Mouse (Mus musculus) neural tube, embryonic 15.5 days (tissue): ENCODE results near the gene Ncmap. TPM values are rescaled to one million over a fixed set of nuclear protein-coding genes. Genes with fewer than 3 reads are reported as not detected.
"Not testable (repeated sequence)": the region's sequence is repeated elsewhere in the genome, so short reads cannot be mapped to it uniquely, and the experiment has no call there.

ENCODE experiments used
- ATAC-seq: fragments of 200-750 bp; cut with Nextera tagmentation; 2 replicates; pipeline ENCODE4 v1.8.0; 2017; ENCODE audit warnings: mild to moderate bottlenecking, moderate TSS enrichment, moderate library complexity; ENCODE audit not compliant: low FRiP score
- H3K27ac ChIP-seq: fragments of 300-500 bp; sonication (generic); replicated peaks from 2 replicates; pipeline ENCODE4 v1.5.1; 2015; ENCODE audit warnings: mild to moderate bottlenecking, inconsistent platforms
- H3K27me3 ChIP-seq: fragments of 300-500 bp; sonication (generic); replicated peaks from 2 replicates; pipeline ENCODE4 v1.6.1; 2015; ENCODE audit warnings: inconsistent platforms
- H3K36me3 ChIP-seq: fragments of 300-500 bp; sonication (generic); 2 replicates; pipeline ENCODE4 v1.6.1; 2015; ENCODE audit warnings: inconsistent platforms
- H3K4me1 ChIP-seq: fragments of 300-500 bp; sonication (generic); 2 replicates; pipeline ENCODE4 v1.6.1; 2015; ENCODE audit warnings: inconsistent platforms
- H3K4me2 ChIP-seq: fragments of 300-500 bp; sonication (generic); 2 replicates; pipeline ENCODE4 v1.6.1; 2015; ENCODE audit warnings: inconsistent platforms, mild to moderate bottlenecking, moderate library complexity
- H3K4me3 ChIP-seq: fragments of 300-500 bp; sonication (generic); replicated peaks from 2 replicates; pipeline ENCODE4 v1.5.1; 2015; ENCODE audit warnings: mild to moderate bottlenecking, inconsistent platforms
- H3K9ac ChIP-seq: fragments of 300-500 bp; sonication (generic); replicated peaks from 2 replicates; pipeline ENCODE4 v1.6.1; 2015; ENCODE audit warnings: mild to moderate bottlenecking, inconsistent platforms
- H3K9me3 ChIP-seq: fragments of 300-500 bp; sonication (generic); replicated peaks from 2 replicates; pipeline ENCODE4 v1.6.1; 2016; ENCODE audit warnings: inconsistent platforms
- WGBS: fragments of 180-500 bp; shearing (Covaris S2); methylation state at CpG from one replicate; pipeline ENCODE4 v1.1.7; 2015; ENCODE audit warnings: mixed read lengths; 5-methylcytosine and 5-hydroxymethylcytosine counted together
- polyA plus RNA-seq: library from polyadenylated mRNA; unstranded; fragments of >200 nt; fragmentation: Nextera tagmentation; extraction: Ambion mirVana; gene quantifications from 2 replicates; pipeline ENCODE4 v1.2.1, GENCODE M21; 2015

Ncmap gene
- polyA plus RNA-seq, 1 experiment from 2014 or later = 1.7 TPM

DNA sequence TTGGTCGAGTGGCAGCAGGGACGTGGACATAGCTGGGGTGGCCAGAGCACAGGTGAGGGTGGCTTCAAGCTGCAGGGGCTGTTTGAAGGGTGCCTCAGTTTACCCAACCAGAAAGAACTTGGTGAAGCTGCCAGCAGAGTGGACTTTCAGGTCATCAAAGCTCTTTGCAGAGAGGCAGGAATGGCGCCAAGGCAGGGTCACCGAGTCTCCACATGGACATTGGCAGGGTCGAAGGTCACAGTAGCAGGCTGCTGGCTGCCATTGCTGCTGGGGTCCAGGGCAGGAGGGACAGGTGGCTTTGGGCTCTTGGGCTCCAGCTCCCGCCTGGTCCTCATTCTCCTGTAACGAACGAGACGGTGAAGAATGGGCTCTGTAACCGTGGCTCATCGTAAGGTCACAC lies 27.7 kb downstream of the Ncmap start:
- no peaks in the 10 kb centered on the region for H3K36me3 ChIP-seq
- H3K4me2 ChIP-seq = no peak overlapping the region
- H3K4me3 ChIP-seq = no peak overlapping the region
- H3K27me3 ChIP-seq = no peaks in the 10 kb centered on the region
- no peak overlapping the region for H3K27ac ChIP-seq
- no peak for ATAC-seq
- no peak overlapping the region for H3K9ac ChIP-seq
- no peaks in the 10 kb centered on the region for H3K4me1 ChIP-seq
- H3K9me3 ChIP-seq = no peaks in the 10 kb centered on the region
- WGBS = 70% methylated on average over 11 of the region's 11 CpGs

DNA sequence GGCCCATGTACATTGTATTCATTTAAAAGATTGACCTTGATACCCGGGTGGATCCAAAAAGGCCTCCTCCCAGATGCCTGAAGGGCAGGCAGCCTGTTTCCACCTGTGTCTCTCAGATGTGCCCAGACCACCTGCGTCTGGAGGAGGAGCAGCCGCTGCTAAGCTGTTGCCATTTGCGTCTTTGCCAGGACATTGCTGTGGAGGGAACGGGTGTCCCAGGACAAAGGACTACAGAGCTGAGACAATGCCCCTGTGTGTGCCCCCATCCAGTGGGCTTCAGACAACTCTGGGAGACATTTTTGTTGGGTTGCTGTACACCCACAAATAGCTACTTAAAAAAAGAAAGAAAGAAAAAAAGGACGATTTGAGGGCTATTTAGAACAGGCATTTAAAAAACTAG lies 35.2 kb downstream of the Ncmap start:
- H3K27ac ChIP-seq = no peak overlapping the region
- no peaks in the 10 kb centered on the region for H3K27me3 ChIP-seq
- no peaks in the 10 kb centered on the region for H3K36me3 ChIP-seq
- 25% methylated on average over 6 of the region's 6 CpGs for WGBS
- no peaks in the 10 kb centered on the region for H3K4me1 ChIP-seq
- no peak overlapping the region for H3K4me3 ChIP-seq
- no peaks in the 10 kb centered on the region for H3K9me3 ChIP-seq
- H3K9ac ChIP-seq = no peak overlapping the region
- H3K4me2 ChIP-seq = no peak overlapping the region
- no peak for ATAC-seq

DNA sequence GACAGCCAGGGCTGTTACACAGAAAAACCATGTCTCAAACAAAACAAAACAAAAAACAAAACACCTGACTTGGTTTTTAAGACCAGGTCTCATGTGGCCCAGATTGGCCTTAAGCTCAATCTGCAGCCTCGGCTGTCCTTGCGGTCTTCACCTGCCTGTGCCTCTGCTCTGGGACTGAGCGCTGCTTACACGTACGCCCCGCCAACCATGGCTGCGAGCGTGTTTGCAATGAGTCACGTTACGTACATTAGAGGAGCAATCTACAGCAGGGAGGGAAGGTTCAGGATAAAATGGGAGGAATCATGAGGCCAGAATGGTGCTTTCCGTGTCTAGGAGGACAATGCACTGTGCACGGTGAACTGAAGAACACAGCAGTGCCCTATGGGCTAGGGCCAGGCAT lies 36.3 kb downstream of the Ncmap start:
- no peak for ATAC-seq
- Histone ChIP-seq H3K4me2 (no peak overlapping the region), H3K27ac (no peak overlapping the region), H3K36me3 (no peaks in the 10 kb centered on the region), H3K9me3 (no peaks in the 10 kb centered on the region), H3K4me1 (no peaks in the 10 kb centered on the region), H3K9ac (no peak overlapping the region), H3K4me3 (no peak overlapping the region), H3K27me3 (no peaks in the 10 kb centered on the region)
- 82% methylated on average over 12 of the region's 12 CpGs for WGBS

DNA sequence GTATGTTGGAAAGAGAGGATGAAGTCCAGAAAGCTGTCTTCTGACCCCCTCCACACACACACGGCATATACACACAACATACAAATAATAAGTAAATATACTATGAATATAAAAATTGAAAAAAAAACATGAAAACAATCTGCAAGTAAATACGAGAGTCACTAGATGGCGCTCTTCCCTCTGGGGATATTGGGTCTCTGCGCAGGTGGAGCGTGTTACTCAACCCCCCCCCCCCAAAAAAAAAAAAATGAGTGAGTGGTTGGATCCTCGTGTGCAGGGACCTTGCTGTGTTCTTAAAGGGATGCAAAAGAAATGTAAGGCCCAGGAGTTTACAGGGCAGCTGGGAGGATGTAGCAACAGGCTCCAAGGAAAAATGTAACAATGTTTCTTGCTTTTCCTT lies 39.3 kb downstream of the Ncmap start:
- Histone ChIP-seq H3K27ac (no peak overlapping the region), H3K4me3 (no peak overlapping the region), H3K9me3 (no peaks in the 10 kb centered on the region), H3K4me1 (peaks cover 9% of the 10 kb centered on the region), H3K36me3 (no peaks in the 10 kb centered on the region), H3K27me3 (no peaks in the 10 kb centered on the region), H3K4me2 (no peak overlapping the region), H3K9ac (no peak overlapping the region)
- 1% methylated on average over 6 of the region's 6 CpGs for WGBS
- no peak for ATAC-seq

DNA sequence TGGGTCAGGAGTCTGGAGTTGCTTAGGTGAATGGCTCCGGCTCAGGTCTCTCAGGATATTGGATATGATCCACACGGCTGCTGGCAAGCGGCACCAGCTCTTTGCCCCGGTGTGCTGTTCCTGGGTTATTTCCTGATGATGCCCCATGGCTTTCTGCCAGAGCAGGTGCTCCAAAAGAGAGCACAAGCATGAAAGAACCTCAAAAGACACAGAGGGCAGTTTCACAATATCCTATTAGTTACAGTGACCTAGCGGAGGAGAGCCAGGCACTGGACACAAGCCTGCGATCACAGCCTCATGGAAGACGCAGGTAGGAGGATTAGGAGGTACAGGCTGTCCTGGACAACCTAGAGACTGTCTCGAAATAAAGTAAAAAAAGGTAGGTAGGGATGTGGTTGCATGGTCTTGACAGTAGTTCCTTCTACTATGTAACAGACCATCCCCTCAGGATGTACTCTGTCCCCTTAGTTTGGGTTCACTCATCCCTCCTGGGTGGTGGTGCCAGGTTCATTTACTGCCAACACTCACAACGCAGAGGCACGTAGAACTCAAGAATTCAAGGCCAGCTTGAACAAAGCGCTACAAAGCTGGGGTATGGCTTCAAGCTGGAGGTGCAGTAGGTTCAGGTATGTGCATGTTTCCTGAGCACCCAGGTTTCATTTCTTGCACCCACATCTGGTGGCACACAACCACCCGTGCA lies 40.7 kb downstream of the Ncmap start:
- 83% methylated on average over 12 of the region's 12 CpGs for WGBS
- ATAC-seq = no peak

DNA sequence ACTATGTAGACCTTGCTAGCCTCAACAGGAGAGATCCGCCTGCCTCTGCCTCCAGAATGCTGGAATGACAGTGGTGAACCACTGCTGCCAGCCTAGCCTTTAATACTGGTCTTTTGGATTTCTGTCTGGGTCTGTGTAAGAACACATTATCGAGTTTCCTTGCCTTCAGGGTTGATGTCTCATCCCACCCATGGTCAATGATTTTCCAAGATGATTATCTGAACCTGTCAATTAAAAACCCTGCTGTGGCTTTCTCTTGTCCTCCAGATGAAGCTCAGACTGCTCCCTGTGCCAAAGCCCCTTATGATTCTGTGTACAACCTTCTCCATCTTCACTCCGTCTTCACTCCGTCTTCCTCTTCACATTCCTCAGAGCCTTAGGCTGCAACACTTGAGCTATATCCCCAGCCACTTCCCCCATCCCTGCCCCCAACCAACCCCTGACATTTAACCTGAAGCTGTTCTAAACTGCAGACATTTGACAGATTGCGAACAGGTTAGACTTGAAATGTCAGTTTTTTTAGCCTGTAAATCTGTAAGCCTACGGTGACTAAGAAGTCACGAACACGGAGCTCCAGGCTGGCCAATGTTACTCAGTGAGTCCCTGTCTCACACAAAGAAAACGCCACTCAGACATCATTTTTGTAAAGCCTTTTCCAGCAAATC lies 42.0 kb downstream of the Ncmap start:
- Histone ChIP-seq H3K9me3 (no peaks in the 10 kb centered on the region), H3K36me3 (no peaks in the 10 kb centered on the region), H3K9ac (no peak overlapping the region), H3K27ac (no peak overlapping the region), H3K4me1 (peaks cover 22% of the 10 kb centered on the region), H3K4me3 (no peak overlapping the region), H3K4me2 (no peak overlapping the region), H3K27me3 (no peaks in the 10 kb centered on the region)
- ATAC-seq = no peak
- 83% methylated on average over 9 of the region's 9 CpGs for WGBS

More for the DNA sequence above, 40.7 kb downstream of the Ncmap start:
- Histone ChIP-seq H3K27me3 (no peaks in the 10 kb centered on the region), H3K9me3 (no peaks in the 10 kb centered on the region), H3K4me3 (no peak overlapping the region), H3K4me2 (no peak overlapping the region), H3K4me1 (peaks cover 9% of the 10 kb centered on the region), H3K9ac (no peak overlapping the region), H3K27ac (no peak overlapping the region), H3K36me3 (no peaks in the 10 kb centered on the region)

DNA sequence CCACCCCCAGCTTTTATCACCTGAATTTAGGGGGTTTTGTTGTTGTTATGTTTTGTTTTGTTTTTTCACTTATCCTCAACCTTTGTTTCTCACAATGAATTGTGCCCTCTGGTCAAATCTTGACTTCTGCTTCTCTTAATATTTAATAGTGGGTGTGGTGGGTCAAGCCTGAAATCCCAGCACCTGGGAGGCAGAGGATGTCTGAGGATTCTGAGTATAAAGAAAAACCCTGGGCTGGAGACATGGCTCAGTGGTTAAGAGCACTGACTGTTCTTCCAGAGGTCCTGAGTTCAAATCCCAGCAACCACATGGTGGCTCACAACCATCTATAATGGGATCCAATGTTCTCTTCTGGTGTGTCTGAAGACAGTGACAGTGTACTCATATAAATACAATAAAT lies 43.3 kb downstream of the Ncmap start:
- H3K4me2 ChIP-seq, H3K9me3 ChIP-seq, H3K4me3 ChIP-seq, ATAC-seq, H3K36me3 ChIP-seq, H3K27me3 ChIP-seq: not testable (repeated sequence)
- peaks cover 23% of the 10 kb centered on the region for H3K4me1 ChIP-seq
- H3K9ac ChIP-seq = peak overlapping the region; percentile 47; the same call in 1 of the 2 replicates
- H3K27ac ChIP-seq = peak overlapping the region; percentile 98; the same call in 1 of the 2 replicates

DNA sequence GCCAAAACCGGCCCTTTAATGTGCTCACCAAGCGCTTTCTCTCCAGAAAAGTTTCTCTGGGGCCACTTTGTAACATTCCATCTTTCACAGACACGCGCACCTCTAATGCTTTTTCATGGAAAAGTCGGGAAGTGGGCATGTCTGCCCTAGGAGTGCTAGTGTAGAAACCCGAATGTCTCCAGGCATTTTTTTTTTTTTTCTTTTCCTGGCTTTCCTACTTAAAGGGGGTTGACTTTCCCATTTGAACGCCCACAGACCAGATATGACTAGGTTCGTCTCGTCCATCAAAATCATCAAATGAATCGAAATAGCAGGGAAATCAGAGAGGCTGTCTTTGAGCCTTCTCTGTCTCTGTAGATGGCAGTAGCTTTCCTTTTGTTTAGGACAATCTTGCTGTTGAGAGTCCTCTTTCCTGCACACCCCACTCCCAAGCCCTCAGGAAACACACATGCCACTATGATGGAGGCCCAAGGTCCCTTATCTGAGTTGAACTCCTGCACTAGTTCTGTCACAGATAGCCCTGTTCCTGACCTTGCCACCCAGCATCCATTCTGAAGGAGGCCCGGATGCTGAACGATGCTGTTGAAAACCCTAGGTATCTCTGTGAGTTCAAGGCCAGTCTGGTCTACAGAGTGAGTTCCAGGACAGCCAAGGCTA lies 44.1 kb downstream of the Ncmap start:
- H3K27me3 ChIP-seq = no peaks in the 10 kb centered on the region
- H3K9ac ChIP-seq = peak overlapping the region; percentile 47
- H3K27ac ChIP-seq = peak overlapping the region; percentile 98
- peaks cover 23% of the 10 kb centered on the region for H3K4me1 ChIP-seq
- 18% methylated on average over 12 of the region's 12 CpGs for WGBS
- no peak for ATAC-seq
- peak overlapping the region; percentile 98 for H3K4me3 ChIP-seq
- no peaks in the 10 kb centered on the region for H3K9me3 ChIP-seq
- H3K4me2 ChIP-seq = peak overlapping the region; percentile 70
- H3K36me3 ChIP-seq = peaks cover 1% of the 10 kb centered on the region; the same call in 1 of the 2 replicates

DNA sequence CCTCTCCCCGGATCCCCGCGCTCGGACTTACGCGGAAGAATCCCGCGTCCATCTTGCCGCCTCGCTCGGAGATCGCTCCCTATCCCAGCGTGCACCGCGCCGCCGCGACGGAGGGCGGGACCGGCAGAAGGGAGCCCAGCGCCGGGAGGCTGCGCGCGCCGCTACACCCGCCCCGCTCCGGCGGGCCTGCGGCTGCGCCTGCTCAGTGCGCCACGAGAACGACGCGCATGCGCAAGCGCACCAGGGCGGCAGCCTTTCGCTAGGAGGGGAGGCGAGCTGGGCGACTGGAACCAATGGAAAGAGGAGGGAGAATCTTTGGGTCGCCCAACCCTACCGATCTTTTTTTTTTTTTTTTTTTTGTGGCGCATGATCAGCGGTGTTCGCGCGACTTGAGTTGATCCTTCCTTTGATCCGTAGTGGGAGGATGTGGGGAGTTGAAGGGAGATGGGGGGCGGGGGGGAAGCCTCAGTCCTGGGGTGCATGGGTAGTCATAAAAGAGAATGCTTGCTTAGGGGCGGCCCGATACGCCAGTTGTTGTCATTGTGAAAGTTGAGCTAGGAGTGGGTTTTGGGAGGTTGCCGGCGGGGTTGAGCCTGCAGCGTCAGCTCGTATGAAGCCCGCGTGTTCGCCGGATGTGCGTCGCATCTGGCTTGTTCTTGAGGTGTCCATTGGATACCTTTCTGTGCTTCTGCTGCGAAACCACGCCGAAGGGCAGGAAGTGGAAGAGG lies 44.8 kb downstream of the Ncmap start, which contains the start of gene Srrm1:
Srrm1 (minus strand) TSS at position 256 of the 728 bp plus-strand sequence.
- no peaks in the 10 kb centered on the region for H3K9me3 ChIP-seq
- H3K4me1 ChIP-seq = peaks cover 23% of the 10 kb centered on the region
- peak within 1 kb of the TSS; percentile 98 for H3K4me3 ChIP-seq
- peak within 1 kb of the TSS; percentile 86 for H3K4me2 ChIP-seq
- peak within 1 kb of the TSS; percentile 98 for H3K27ac ChIP-seq
- peak within 1 kb of the TSS; percentile 98 for H3K9ac ChIP-seq
- ATAC-seq = peak; percentile 93
- WGBS = under 1% methylated on average over 68 of the region's 69 CpGs
- H3K36me3 ChIP-seq = peaks cover 2% of the 10 kb centered on the region; the same call in 1 of the 2 replicates
- H3K27me3 ChIP-seq = no peaks in the 10 kb centered on the region

DNA sequence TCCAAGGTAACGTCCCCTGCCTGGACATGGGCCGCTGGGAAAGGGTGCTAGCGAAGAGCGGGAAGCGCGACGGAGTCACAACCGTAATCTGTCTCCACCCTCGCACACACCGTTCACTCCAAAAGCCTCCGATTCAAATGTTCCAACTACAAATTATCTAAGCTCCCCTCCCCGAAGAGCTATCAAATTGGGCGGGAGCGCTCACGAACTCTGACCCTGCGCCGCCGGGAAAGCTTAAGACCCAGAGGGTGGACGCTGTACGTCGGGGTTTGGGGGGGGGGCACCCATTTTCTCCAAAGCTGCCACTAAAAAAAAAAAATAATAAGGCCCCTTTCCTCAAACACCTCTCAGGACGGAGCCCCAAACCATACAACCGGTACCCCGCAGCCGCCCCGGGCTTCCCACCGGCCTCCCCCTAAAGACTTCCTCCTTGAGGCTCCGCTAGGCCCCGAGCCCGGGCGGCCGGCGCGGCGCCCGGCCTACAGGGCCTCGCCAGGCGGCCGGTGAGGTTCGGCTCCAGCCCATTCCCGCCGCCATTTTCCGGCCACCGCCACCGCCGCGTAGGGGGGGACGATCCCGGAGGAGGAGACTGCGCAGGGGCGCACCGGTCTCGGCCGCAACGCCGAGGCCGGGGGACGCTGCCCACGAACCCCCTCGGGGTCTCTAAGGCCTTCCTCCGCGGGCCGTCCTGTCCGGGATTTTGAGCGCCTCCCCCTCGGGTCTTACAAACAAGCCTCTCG lies 45.5 kb downstream of the Ncmap start:
- ATAC-seq = peak; percentile 43
- peak overlapping the region; percentile 86 for H3K4me2 ChIP-seq
- no peaks in the 10 kb centered on the region for H3K9me3 ChIP-seq
- H3K36me3 ChIP-seq = peaks cover 3% of the 10 kb centered on the region; the same call in 1 of the 2 replicates
- WGBS = under 1% methylated on average over 62 of the region's 67 CpGs
- H3K27me3 ChIP-seq = no peaks in the 10 kb centered on the region
- peaks cover 23% of the 10 kb centered on the region for H3K4me1 ChIP-seq
- peak overlapping the region; percentile 98 for H3K9ac ChIP-seq
- H3K27ac ChIP-seq = peak overlapping the region; percentile 98
- peak overlapping the region; percentile 98 for H3K4me3 ChIP-seq

DNA sequence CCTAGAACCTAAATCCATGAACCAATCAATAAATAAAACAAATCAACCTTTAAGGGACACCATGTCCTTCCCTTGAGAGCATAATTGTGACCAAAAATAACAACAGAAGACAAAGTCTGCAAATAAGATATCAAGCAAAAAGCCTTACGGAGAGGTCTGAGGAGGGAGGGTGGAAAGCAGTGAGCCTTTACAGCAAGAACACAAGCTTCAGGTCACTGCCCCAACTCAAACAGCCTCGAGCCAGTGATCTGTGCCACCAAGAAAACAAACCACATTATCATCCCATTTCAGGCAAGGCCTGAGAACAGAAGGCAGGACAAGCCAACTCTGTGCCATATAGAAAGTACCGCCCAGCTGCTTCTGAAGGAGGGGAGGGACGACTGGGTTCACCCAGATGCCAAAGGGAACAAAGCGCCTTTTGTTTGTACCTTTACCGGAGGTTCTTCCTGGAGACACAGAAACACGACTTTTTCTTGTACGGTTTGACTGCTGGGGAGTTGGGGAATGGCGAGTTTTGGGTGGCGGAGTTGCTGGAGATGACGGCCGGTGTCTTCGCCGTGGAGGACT lies 60.6 kb downstream of the Ncmap start:
- peaks cover 93% of the 10 kb centered on the region for H3K36me3 ChIP-seq
- WGBS = 76% methylated on average over 14 of the region's 14 CpGs
- no peak for ATAC-seq
- H3K9me3 ChIP-seq = no peaks in the 10 kb centered on the region
- H3K4me3 ChIP-seq = no peak overlapping the region
- no peak overlapping the region for H3K4me2 ChIP-seq
- H3K27ac ChIP-seq = no peak overlapping the region
- no peak overlapping the region for H3K9ac ChIP-seq
- H3K27me3 ChIP-seq = no peaks in the 10 kb centered on the region
- no peaks in the 10 kb centered on the region for H3K4me1 ChIP-seq
